Mouse (Mus musculus) small intestine, adult 2 months (tissue): ENCODE data around the gene Mtcl1.

Experiments used
- CTCF ChIP-seq: fragments of 200-500 bp; IDR thresholded peaks from 2 replicates; pipeline ENCODE4 v1.5.1; 2012; ENCODE audit warnings: low read depth, mild to moderate bottlenecking, control low read depth, inconsistent platforms, low read length, moderate library complexity, mixed read lengths; ENCODE audit not compliant: insufficient replicate concordance, insufficient read length; ENCODE audit errors: extremely low read depth
- POLR2A ChIP-seq: fragments of 200-500 bp; IDR thresholded peaks from 2 replicates; pipeline ENCODE4 v1.6.1; 2012; ENCODE audit warnings: low read depth, mild to moderate bottlenecking, control low read depth, inconsistent platforms, low read length, moderate library complexity

DNA sequence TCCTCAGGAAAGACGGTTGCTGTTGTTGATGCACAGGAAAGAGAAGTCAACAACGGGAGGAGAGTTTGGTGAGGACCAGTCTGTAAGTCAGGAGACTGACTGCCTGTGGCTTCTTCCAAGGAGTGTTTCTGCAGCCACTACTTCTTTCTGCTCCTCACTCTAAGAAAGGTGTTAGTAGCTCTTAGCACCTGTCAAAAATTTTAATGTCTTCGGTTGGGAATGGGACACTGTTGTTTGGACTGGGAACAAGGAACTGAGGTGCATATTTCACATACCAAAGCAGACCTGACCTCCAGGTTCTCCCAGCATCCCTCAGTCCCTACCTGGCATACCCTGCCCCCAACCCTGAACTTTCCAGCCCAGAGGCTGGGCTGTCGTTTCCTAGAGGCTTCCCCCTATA, 21.7 kb upstream of the Mtcl1 start:
- no peak for TF ChIP-seq CTCF
- TF ChIP-seq POLR2A, result no peak
